Mouse (Mus musculus): ENCODE measurements around the gene Sun5. TPM values are rescaled to one million over a fixed set of nuclear protein-coding genes. Genes with fewer than 3 reads are reported as not detected.
"Not testable (repeated sequence)": the region's sequence is repeated elsewhere in the genome, so short reads cannot be mapped to it uniquely, and the experiment has no call there.

Gene Sun5
- total RNA-seq, 2 experiments from 2014 or later, result not detected

DNA sequence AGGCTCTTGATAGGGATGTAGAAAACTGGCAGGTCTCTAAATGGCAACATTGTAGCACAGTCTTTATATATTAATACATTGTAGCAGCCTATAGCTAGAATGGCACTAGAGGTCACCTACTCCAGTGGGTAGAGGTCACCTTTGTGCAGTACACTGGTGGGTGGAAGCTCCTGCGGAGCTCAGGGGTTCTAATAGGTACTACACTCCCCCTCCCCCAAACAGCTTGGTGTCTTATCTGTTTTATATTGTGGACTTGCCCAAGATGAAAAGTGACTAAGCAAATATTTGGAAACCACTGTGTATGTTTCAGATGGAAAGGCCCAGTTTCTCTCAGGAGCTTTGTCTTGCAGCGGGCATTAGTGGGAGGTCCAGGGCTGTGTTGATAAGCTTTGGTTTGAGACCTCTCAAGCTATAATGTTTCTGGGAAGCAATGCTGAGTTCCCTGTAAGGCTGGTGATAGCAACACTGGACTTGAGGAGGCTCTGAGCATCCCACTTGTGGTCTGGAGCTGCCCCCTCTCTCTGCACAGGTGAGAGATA is 48.8 kb downstream of the Sun5 start:
- DNase-seq, result no peak

DNA sequence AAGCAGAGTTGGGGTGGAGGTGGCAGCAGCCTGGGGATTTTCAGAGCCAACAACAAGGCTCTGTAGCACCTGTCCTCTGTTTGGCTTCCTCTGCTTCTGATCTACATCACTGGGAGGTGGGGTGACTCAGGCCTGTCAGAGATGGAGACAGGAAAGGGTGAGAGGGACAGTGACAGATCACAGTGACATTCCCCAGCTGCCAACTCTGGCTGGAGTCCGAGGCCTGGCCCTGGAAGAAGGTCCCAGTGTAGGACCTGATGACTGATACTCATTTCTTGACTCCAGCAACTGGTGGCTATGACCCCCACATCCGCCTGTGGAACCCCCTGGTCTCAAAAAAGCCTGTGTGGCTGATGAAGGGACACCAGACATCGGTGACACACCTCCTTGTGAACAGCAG is 61.0 kb downstream of the Sun5 start:
- no peak for DNase-seq
- intact Hi-C loops (cut with DNase I), result no loop called here

More for the DNA sequence above, 48.8 kb downstream of the Sun5 start:
- intact Hi-C loops (cut with DNase I), result no loop called here

GRCm38 (mm10) chr2:153808841-153809240 is 62.0 kb downstream of the Sun5 start:
- intact Hi-C loops (cut with DNase I), result no loop called here

DNA sequence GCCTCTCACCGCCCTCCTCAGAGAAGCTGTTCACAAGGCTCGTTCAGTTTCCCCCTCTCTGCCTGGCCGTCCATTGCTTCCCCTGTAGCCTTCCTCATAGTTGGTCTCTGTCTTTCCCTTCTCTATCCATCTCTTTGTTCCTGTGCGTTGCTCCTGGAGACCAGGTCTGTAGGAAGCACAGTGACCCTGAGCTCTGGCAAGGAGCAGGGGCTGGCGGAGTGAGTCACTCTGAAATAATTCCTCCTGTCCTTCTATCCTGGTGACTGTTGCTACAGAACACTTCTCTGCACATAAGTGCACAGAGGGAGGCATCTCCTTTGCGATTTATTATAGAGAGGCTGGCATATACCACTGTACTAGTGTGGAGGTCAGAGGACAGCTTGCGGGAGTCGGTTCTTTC is 62.7 kb downstream of the Sun5 start:
- intact Hi-C loops (cut with DNase I), result no loop called here
- DNase-seq, result no peak

More at GRCm38 (mm10) chr2:153808841-153809240, 62.0 kb downstream of the Sun5 start:
- no peak for DNase-seq

- intact Hi-C loops (cut with DNase I), result not testable (repeated sequence)
- DNase-seq, result peak; percentile 67
Measured at GRCm38 (mm10) chr2:153807464-153807863, 63.4 kb downstream of the Sun5 start.

Other genes with a start within 250 kb of the Sun5 start
- gene Commd7, start 238.3 kb downstream of the Sun5 start, total RNA-seq (2021), result 10 to 100 TPM; 48.2 to 50.9 TPM
- gene Dnmt3b, start 221.6 kb downstream of the Sun5 start, total RNA-seq (2021), result 1 to 10 TPM; 2.8 to 4.0 TPM
- gene Dnmt3c, start 174.4 kb downstream of the Sun5 start, total RNA-seq (2021), result not detected
- 100 to 1,000 TPM; 242 to 243 TPM for gene Mapre1, start 129.8 kb downstream of the Sun5 start, total RNA-seq (2021)
- gene Efcab8, start 91.2 kb downstream of the Sun5 start, total RNA-seq (2021), result under 1 TPM; 0.32 to 0.60 TPM
- gene Bpifb2, start 4.0 kb upstream of the Sun5 start, total RNA-seq (2021), result not detected
- not detected for gene Bpifb6, start 29.3 kb upstream of the Sun5 start, total RNA-seq (2021)
- under 1 TPM in 1 of 2 experiments, not detected in 1; 0.40 TPM for gene Bpifb3, start 47.1 kb upstream of the Sun5 start, total RNA-seq (2021)
- gene Bpifb4, start 67.1 kb upstream of the Sun5 start, total RNA-seq (2021), result not detected
- not detected for gene Bpifa6, start 103.9 kb upstream of the Sun5 start, total RNA-seq (2021)
- not detected for gene Bpifa2, start 137.2 kb upstream of the Sun5 start, total RNA-seq (2021)